Mouse (Mus musculus): ENCODE results near the gene Ist1. TPM values are rescaled to one million over a fixed set of nuclear protein-coding genes. Genes with fewer than 3 reads are reported as not detected.

Ist1 gene
- total RNA-seq, 2 experiments from 2014 or later = 72.9 to 80.7 TPM

Other genes with a start within 250 kb of the Ist1 start
- not detected in 2 replicates for gene Pmfbp1, start 199.2 kb downstream of the Ist1 start, total RNA-seq (2014; fragmentation: Nextera tagmentation)
- not detected in 2 replicates for gene Pmfbp1, start 199.2 kb downstream of the Ist1 start, total RNA-seq (2017)
- 21.0 and 26.5 TPM in 2 replicates for gene Dhx38, start 127.4 kb downstream of the Ist1 start, total RNA-seq (2014; fragmentation: Nextera tagmentation)
- gene Dhx38, start 127.4 kb downstream of the Ist1 start, total RNA-seq (2017) = 40.9 and 47.8 TPM in 2 replicates
- 3.1 and 6.8 TPM in 2 replicates for gene Txnl4b, start 127.4 kb downstream of the Ist1 start, total RNA-seq (2014; fragmentation: Nextera tagmentation)
- gene Txnl4b, start 127.4 kb downstream of the Ist1 start, total RNA-seq (2017) = 7.5 and 11.0 TPM in 2 replicates
- gene Hp, start 114.1 kb downstream of the Ist1 start, total RNA-seq (2014; fragmentation: Nextera tagmentation) = 5.8 TPM in 1 of 2 replicates, not detected in the other
- 2.4 and 2.8 TPM in 2 replicates for gene Hp, start 114.1 kb downstream of the Ist1 start, total RNA-seq (2017)
- 16.0 and 58.0 TPM in 2 replicates for gene Dhodh, start 84.6 kb downstream of the Ist1 start, total RNA-seq (2014; fragmentation: Nextera tagmentation)
- 15.2 and 29.0 TPM in 2 replicates for gene Dhodh, start 84.6 kb downstream of the Ist1 start, total RNA-seq (2017)
- 2.4 and 4.6 TPM in 2 replicates for gene Pkd1l3, start 78.7 kb downstream of the Ist1 start, total RNA-seq (2014; fragmentation: Nextera tagmentation)
- gene Pkd1l3, start 78.7 kb downstream of the Ist1 start, total RNA-seq (2017) = 0.75 and 1.3 TPM in 2 replicates
- 6.6 and 8.7 TPM in 2 replicates for gene Zfp821, start 12.3 kb upstream of the Ist1 start, total RNA-seq (2014; fragmentation: Nextera tagmentation)
- 7.3 and 10.2 TPM in 2 replicates for gene Zfp821, start 12.3 kb upstream of the Ist1 start, total RNA-seq (2017)
- gene Atxn1l, start 44.5 kb upstream of the Ist1 start, total RNA-seq (2014; fragmentation: Nextera tagmentation) = 8.5 and 18.3 TPM in 2 replicates
- gene Atxn1l, start 44.5 kb upstream of the Ist1 start, total RNA-seq (2017) = 8.7 and 9.2 TPM in 2 replicates
- 65.0 and 65.3 TPM in 2 replicates for gene Ap1g1, start 85.3 kb upstream of the Ist1 start, total RNA-seq (2014; fragmentation: Nextera tagmentation)
- gene Ap1g1, start 85.3 kb upstream of the Ist1 start, total RNA-seq (2017) = 55.6 and 69.0 TPM in 2 replicates
- 7.0 and 12.7 TPM in 2 replicates for gene Phlpp2, start 175.3 kb upstream of the Ist1 start, total RNA-seq (2014; fragmentation: Nextera tagmentation)
- gene Phlpp2, start 175.3 kb upstream of the Ist1 start, total RNA-seq (2017) = 5.4 and 8.8 TPM in 2 replicates

All from megakaryocyte-erythroid progenitor cell, adult 5-6 weeks (primary cell).